Mouse (Mus musculus): ENCODE data around the gene Smchd1.
A peak's percentile ranks its signal among the peaks of the same experiment; 100 is the strongest.
"Not testable (repeated sequence)": the region's sequence is repeated elsewhere in the genome, so short reads cannot be mapped to it uniquely, and the experiment has no call there.

Smchd1 gene

DNA sequence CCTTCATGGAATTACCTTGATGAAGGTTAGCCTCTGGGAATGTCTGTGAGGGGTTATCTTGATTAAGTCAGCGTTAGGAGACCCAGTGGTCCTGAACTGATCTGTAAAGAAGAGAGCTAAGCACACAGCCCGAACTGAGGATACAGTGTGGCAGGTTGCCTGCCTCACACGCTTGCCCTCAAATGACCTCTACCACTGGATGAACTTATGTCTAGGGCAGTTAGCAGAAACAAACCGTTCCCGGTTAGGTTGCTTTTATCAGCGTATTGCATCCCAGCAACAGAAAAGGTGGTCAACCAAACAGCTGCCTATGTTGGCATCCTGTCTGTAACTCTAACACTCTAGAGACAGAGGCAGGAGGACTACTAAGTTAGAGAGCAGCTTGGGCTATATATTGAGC, 30.0 kb downstream of the Smchd1 start:
- DNase-seq (ENCODE audit: extremely low read depth, low read depth, low spot score): no peak

DNA sequence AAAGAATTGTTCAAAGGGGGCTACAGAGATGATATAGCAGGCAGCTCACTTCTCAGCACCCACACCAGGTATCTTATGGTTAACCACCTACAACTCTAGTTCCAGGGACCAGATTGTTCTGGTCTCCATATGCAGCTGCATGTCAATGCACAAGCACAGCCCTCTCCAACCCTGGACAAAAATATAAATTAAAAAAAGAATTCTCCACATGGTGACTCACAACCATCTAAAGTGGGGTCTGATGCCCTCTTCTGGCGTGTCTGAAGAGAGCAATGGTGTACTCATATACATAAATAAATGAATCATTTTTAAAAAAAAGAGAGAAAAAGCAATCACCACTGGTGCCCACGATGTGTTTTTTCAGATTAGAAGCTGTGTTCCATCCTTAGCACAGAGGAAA, 30.4 kb downstream of the Smchd1 start:
- DNase-seq (ENCODE audit: extremely low read depth, low read depth, low spot score): no peak

DNA sequence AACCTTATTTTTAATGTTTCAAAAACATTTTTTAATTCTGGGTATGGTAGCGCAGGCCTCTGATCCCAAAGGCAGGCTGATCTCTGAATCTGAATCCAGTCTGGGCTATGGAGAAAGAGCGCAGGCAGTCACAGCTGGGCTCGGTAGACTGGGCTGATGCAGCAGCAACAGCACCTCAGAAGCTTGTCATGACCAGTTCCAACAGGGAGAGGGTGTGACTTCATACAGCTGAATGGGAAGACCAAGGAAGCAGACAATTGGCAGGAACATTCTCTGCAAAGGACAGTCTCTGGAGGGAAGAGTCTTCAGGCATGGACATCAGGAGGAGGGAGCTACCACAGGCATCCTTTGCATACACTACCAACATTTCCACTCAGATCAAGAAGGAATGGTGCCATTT, 31.0 kb downstream of the Smchd1 start:
- no peak for DNase-seq (ENCODE audit: extremely low read depth, low read depth, low spot score)

DNA sequence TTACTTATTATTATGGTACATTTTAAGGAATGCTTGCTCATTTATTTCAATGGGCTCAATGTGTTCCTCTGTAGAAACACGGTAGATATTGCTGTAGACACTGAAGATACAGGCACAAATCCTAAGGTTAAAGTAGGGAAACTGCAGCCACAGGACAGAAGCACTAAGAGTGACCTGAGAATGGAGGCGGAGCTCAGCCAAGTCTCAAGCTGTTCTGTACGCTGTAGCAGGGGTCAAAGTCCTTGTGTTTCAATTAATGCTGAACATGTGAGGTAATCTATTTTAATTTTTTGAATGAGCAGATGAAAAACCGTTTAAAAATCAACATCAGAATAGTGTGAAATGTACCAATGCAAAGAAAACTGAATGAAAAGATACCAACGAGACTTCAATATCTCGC, 31.9 kb downstream of the Smchd1 start:
- DNase-seq (ENCODE audit: extremely low read depth, low read depth, low spot score): no peak

DNA sequence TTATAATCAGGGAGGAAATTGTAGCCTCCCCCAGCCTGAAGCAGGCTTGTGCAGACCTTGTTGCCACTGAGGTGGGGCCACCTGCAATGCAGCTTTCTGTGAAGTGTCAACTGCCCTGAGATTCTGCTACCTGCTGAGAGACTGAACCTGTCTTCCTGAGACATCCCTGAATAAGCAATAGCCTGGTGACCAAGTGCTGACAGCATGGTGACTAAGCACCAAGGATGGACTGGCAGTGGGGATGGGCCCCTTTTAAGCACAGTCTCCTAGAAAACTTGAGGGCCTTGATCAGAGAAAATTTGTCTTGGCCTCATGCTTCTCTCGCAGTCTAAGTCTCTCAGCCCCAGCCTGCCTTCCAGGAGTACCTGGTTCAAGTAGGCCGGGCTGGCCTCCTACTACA, 52.6 kb downstream of the Smchd1 start:
- DNase-seq (ENCODE audit: extremely low read depth, low read depth, low spot score): not testable (repeated sequence)

DNA sequence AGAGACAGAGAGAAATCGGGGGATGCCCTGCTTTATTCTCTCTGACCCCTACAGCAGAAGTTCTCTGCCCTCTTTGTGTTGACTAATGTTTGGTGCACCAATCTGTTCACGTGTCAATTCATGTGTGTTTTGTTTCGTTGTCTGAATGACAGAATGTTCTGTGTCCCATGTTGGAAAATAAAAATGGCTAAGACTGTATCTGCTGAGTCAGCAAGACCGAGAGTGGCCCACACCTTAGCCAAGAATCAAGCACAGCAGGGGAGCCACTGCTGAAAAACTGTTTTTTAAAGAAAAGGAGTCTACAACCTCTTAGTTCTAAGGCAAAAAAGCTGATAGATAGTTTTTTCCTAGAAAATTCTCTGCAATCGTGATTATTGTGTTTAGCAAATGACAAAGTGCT, 55.7 kb downstream of the Smchd1 start:
- not testable (repeated sequence) for DNase-seq (ENCODE audit: extremely low read depth, low read depth, low spot score)

DNA sequence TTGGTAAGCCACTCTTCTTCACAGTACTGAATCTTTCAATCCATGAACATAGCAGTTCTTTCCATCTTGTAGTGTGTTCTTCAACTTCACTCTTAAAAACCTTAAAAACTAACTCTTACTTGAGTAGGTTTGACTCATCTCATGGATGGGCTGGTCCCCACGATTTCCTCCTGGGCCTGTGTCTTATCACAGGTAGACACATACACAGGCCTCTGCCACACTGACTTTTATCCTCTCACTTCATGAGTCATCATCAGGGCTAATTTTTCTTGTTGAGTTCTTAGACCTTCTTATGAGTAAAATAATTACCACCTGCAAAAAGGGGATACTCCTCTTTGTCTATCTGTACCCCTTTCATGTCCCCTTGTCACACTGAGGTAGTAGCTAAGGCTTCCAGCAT, 58.1 kb downstream of the Smchd1 start:
- DNase-seq (ENCODE audit: extremely low read depth, low read depth, low spot score): no peak

DNA sequence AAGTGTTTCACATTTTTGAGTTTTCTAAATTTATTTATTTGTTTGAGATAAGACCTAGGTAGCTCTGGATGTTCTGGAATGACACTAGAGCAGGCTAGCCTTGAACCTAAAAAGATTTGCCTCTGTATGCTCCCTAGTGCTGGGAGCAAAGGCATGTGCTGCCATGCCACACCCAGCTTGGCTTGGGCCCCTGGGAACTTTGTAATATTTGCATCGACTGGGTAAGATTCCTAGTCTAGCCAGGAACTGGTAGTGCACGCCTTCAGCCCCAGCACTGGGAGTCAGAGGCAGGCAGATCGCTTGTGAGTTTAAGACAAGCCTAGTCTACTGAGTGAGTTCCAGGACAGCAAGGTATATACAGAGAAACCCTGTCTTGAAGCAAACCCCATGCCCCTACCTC, 87.7 kb downstream of the Smchd1 start:
- no peak for DNase-seq (ENCODE audit: extremely low read depth, low read depth, low spot score)

DNA sequence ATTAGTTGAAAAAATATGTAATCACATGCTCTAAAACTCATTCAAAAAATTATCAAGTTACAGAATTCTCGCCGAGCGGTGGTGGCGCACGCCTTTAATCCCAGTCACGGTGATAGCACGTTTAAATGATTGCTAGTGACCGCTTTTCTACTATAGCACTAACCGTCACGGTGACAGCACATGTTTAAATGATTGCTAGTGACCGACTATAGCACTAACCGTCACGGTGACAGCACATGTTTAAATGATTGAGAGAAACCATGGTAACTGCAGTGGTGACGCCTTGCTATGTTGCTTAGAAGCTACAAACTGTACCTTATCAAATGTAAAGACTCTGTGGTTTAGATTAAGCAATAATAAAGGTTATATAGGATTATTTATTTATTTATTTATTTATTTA, 94.8 kb downstream of the Smchd1 start:
- no peak for DNase-seq (ENCODE audit: extremely low read depth, low read depth, low spot score)

DNA sequence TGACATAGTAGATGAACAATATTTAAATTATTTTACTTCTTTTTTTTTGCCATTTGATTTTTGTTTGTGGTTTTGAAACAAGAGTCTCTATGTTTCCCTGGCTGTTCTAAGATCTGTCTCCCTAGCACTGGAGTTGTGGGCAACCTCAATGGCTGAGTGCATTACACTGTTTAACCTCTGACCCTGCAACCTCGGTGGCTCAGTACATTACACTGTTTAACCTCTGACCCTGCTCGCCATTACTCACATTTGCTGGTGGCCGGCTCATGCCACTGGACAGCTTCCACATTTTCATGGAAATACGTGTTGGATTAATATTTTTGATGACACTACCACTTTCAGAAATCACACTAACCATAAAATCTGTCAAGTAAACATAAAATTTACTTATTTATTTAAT, 97.2 kb downstream of the Smchd1 start:
- no peak for DNase-seq (ENCODE audit: extremely low read depth, low read depth, low spot score)

DNA sequence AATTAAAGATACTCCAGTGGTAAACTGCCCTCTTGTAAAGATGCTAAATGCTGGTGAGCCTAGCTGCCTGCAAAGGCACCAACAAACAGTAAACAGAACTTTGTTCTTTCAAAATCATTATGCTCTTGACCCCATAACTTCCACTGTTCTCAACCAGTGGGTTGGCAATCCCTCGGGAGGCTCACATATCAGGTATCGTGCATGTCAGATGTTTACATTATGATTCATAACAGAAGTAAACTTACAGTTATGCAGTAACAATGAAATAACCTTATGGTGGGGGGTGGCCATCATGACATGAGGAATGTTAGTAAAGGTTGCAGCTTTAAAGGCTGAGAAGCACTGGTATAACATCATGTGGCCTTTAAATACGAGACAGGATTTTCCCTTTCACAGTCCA, 119.6 kb downstream of the Smchd1 start:
- no peak for DNase-seq (ENCODE audit: extremely low read depth, low read depth, low spot score)

DNA sequence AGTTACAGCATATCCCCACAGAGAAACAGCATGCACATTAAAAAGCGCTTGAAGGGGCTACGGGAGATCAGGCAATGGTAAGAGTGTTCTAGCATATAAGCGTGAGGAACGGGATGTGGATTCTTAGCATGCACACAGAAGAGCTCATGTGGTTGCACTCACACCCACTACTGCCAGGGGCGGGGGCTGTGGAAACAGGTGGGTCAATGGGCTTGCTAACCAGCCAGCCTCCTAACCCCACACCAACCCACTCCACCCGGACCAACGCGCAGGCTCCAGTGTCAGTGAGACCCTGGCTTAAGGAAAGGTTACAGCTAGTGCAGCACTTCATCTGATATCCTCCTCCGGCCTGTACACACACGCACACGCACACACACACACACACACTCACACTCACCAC, 120.9 kb downstream of the Smchd1 start:
- DNase-seq (ENCODE audit: extremely low read depth, low read depth, low spot score): no peak

DNA sequence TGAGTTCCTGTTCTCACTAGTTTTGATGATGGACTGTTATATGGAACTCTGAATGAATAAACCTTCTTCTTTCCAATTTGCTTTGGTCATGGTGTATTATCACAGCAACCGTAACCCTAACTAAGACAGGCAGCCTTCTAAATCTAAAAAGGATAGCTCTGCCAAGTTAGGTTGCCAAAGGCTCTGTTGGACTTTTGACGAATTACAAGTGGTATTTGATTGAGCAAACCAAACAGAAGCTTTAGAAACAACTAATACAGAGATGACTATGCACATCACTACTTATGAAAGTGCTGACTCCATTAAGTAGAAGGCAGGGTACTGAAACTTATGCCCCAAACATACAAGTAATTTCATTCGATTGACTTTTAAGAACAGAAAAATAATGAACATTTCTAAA, 127.0 kb downstream of the Smchd1 start:
- peak; percentile 23 for DNase-seq (ENCODE audit: extremely low read depth, low read depth, low spot score)

DNA sequence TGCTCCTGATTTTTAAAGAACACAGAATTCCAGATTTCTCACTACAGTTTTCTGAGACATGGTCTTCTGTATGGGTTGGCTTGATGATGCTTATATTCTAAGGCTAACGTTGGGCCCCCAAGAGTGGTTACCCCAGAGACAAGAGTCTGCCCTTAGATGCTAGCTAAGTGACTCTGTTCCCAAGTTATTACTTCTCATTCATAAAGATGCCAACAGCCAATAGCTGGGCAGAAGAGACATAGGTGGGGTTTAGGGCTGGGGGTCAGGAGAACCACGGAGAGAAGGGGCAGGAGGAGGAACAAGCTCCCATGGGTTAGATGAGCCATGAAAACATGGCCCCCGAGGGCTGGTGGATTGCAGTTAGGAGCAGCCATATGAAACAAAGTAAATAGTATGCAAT, 133.1 kb downstream of the Smchd1 start:
- no peak for DNase-seq (ENCODE audit: extremely low read depth, low read depth, low spot score)

DNA sequence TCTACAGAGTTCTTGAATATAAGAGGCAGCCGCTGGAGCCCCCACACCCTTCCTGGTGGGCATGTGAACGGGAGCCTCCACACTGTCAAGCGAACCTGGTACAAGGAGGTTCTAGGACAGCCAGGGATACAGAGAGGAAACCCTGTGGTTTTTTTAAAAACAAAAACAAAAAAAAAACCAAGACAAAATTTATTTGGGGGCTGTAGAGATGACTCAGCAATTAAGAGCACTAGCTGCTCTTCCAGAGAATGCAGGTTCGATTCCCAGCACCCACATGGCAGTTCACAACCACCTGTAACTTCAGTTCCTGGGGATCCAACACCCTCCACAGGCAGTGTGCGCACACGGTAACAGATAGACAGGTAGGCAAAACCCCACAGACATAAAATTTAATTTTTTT, 136.5 kb downstream of the Smchd1 start:
- DNase-seq (ENCODE audit: extremely low read depth, low read depth, low spot score): no peak

DNA sequence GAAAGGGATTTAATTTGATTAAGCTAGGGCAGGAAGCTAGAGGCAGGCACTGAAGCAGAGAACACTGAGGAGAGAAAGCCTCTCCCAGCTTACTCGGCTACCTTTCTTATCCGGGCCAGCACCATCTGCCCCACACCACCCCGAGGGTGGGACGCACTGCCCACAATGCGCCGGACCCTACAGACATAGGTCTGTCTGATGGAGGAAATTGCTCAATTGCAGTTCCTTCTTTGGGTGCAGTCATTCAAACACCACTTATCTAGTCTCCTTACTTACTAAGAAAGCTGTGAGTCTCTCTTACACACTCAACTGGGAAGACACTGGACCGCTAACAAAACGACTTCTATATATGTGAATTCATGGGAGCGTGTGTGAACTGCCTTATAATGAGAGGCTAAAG, 137.6 kb downstream of the Smchd1 start:
- DNase-seq (ENCODE audit: extremely low read depth, low read depth, low spot score): no peak

DNA sequence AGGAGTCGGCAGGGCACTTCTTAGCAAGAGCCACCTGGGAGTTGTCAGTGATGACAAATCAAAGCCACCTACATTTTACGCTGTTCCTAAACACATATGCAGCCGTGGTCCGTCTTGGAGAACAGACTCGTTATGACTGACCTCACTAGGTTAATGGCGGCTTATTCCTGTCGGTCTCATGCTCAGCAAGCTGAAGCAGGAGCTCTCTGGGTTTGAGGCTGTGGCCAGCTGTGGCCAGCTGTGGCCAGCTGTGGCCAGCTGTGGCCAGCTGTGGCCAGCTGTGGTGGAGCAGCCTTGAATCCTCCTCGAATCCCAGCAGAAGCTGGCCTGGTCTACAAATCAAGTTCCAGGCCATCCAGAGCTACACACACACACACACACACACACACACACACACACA, 138.7 kb downstream of the Smchd1 start:
- no peak for DNase-seq (ENCODE audit: extremely low read depth, low read depth, low spot score)

DNA sequence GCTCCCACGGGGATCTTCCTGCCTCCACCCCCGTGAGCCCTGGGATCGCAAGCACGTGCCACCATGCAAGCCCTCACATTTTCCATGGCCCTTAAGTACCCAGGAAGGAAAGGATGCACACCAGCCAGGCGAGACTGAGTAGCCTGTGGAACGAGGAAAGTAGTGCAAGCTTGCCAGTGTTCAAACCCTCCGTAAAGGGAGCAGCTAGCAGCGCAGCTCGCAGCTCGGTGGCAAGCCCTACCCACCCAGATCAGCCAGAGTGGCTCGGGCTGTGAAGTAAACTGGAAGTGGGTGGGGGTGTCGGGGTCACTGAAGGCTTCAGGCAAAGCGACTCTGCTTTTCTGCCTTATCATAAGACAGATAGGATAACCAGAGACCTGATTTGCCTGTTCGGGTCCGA, 142.8 kb downstream of the Smchd1 start:
- no peak for DNase-seq (ENCODE audit: extremely low read depth, low read depth, low spot score)

DNA sequence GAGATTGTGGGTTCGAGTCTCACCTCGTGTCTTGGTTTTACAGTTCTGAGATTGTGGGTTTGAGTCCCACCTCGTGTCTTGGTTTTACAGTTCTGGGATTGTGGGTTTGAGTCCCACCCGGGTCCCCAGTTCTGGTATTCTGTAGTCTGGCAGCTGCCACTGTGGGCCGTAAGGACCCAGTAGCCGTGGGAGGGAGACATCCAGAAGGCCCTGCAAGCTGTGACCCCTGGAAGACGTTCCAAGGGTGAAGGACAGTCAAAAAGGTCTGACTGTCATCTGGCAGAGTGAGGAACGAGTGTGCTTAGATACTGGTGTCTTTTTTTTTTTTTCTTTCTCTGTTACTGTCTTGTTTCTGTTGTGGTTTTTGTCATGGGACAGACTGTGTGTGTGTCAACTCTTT, 154.4 kb downstream of the Smchd1 start:
- not testable (repeated sequence) for DNase-seq (ENCODE audit: extremely low read depth, low read depth, low spot score)

DNA sequence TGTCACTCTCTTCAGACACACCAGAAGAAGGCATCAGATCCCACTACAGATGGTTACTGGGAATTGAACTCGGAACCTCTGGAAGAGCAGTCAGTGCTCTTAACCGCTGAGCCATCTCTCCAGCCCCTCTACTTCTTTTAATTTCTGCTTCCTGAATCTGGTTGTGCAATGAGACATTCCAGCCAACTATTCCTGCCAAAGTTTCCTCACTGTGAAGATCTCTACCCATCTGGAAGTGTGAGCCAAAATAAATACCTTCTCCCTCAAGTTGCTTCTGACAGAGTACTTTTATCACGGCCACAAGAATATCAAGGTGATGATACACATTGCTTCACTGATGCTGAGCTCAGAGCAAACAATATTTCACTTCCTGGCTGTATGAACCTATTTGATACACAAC, 155.8 kb downstream of the Smchd1 start:
- peak; percentile 49 for DNase-seq (ENCODE audit: extremely low read depth, low read depth, low spot score)

DNA sequence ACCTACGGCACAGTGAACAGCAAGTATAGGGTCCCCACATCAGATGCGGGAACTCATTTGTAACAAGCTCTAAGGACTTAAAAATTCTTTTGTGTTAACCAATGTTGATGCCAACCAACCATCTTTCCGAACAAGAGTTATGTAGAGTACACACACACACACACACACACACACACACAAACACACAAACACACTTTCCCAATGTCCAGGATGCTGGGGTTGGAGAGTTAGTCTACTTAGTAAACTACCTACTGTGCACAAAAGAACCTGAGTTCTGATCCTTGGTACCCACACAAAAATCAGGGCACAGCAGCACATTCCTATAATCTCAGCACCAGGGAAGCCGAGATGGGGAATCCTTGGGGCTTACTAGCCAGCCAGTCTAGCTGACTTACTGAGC, 157.6 kb downstream of the Smchd1 start:
- no peak for DNase-seq (ENCODE audit: extremely low read depth, low read depth, low spot score)

DNA sequence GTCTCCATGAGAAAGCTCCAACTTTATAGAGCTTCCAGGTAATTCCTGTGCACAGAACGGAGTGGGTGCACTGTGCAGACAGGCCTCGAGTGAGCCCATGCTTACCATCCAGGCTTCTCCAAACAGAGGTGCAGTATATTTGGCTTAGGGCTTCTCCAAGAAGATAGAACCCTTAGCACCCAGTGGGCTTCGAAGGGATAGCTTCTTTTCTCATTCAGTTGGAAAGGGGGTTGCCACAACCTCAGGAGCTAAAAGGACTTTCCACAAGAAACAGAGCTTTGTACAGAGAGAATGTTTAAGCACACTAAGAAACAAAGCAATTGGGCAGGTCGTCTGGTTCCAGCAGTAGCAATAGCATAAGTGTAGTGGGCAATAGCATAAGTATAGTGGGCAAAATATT, 160.8 kb downstream of the Smchd1 start:
- no peak for DNase-seq (ENCODE audit: extremely low read depth, low read depth, low spot score)

DNA sequence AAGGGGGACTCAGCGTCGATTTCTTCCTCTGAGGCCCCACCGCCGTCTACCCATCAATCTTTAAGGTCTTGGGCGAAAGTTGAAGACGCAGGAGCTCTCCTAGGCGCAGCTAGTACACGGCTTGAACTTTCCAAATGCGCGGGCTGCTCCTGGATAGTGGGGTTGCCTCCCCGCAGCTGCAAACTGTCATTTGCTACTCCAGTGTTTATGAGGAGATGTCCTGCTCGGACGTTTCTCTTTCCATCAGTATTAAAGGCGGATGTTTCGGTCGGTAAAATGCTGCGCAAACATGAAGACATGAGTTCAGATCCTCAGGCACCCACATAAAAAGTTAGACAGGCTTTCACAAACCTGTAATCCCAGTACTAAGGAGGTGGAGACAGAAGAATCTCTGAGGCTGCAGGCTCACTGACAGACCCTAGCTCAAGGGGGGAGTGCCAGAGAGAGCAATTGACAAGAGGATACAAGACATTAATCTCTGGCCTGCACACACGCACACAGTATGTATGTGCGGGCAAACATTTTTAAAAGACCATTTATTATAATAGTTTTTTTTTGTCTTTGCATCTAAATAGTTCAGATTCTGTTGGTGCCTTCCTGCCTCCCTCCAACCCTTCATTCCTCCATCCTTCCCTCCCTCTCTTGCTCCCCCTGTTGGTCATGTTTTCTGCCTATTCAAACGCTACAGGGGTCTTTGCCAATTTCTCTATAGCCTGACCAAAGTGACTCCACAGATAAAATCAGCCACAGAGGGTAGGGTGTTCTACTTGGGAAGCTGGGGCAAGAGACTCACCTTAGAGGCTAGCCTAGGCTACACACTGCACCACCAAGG, 163.6 kb downstream of the Smchd1 start, which contains the start of gene Emilin2:
TSS of gene Emilin2 (minus strand) at position 639 of the 832 bp plus-strand sequence.
- no peak for DNase-seq (ENCODE audit: extremely low read depth, low read depth, low spot score)
